Mouse (Mus musculus): ENCODE results near the gene Olfr1461. TPM values are rescaled to one million over a fixed set of nuclear protein-coding genes. Genes with fewer than 3 reads are reported as not detected.

The Olfr1461 gene
- polyA plus RNA-seq (2021): not detected

- no peak for TF ChIP-seq CTCF (IDR thresholded peaks at IDR 0.05)
- ChIA-PET POLR2A (no interaction called here), CTCF (no interaction called here)
- in situ Hi-C loops (cut with MboI; ENCODE audit: low pct_unique_long_range_greater_than_20kb): no loop called here
- ATAC-seq: no peak
- H3K27me3 ChIP-seq: no peaks in the 10 kb centered on the region
- DNase-seq (ENCODE audit: low read depth, low spot score): no peak
These were observed at the start of gene Olfr1461 for GRCm38 (mm10) chr19:13162700-13163099. Gene Olfr1461, plus strand, starts transcription at chr19:13163000.

- POLR2A ChIA-PET: no interaction called here
- no peak for TF ChIP-seq CTCF (IDR thresholded peaks at IDR 0.05)
- DNase-seq (ENCODE audit: low read depth, low spot score): no peak
- CTCF ChIA-PET: interaction anchor here (1.0 kb wide), 1 partner anchor 45 kb away, joined by 3 read pairs; no protein-coding TSS in a partner anchor
- in situ Hi-C loops (cut with MboI; ENCODE audit: low pct_unique_long_range_greater_than_20kb): no loop called here
- no peak for ATAC-seq
- no peaks in the 10 kb centered on the region for H3K27me3 ChIP-seq
These were observed 13.4 kb upstream of the Olfr1461 start, which contains the start of gene Olfr1459 for GRCm38 (mm10) chr19:13149449-13149848. Gene Olfr1459, minus strand, starts transcription at chr19:13149549.

DNA sequence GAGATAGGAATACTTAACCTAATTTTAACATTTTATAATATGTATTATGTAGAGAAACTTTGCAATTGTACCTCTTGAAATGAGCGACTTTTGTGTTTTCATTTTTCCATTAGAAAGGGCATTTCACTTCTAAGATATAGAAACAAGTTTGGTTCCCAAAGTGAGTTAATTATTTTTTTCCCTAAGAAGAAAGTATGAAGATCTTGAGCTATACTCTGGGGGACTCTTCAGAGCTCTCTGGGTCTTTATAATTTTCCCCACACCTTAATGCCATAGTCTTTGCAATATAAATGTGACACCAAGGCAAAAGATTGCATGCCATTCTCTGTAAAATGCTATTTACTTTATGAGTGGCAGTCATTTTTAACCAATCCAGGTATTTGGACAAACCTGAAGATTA is 22.6 kb downstream of the Olfr1461 start, which contains the start of gene Olfr1462:
TSS of gene Olfr1462 (plus strand) at position 301 of the 400 bp plus-strand sequence.
- no peaks in the 10 kb centered on the region for H3K27me3 ChIP-seq
- no peak for DNase-seq (ENCODE audit: low read depth, low spot score)
- in situ Hi-C loops (cut with MboI; ENCODE audit: low pct_unique_long_range_greater_than_20kb): no loop called here

More for the DNA sequence above, 22.6 kb downstream of the Olfr1461 start, which contains the start of gene Olfr1462:
- CTCF ChIA-PET: interaction anchor here (1.5 kb wide), 1 partner anchor 31 kb away, joined by 3 read pairs; no protein-coding TSS in a partner anchor
- no peak for ATAC-seq
- POLR2A ChIA-PET: no interaction called here
- no peak for TF ChIP-seq CTCF (IDR thresholded peaks at IDR 0.05)

Other genes starting within 250 kb of the Olfr1461 start
- gene Olfr1448, start 238.6 kb upstream of the Olfr1461 start, polyA plus RNA-seq (2021): not detected
- not detected for gene Olfr1449, start 232.2 kb upstream of the Olfr1461 start, polyA plus RNA-seq (2021)
- gene Olfr1450, start 212.7 kb upstream of the Olfr1461 start, polyA plus RNA-seq (2021): not detected
- gene Olfr1451, start 168.0 kb upstream of the Olfr1461 start, polyA plus RNA-seq (2021): not detected
- gene Olfr1453, start 134.7 kb upstream of the Olfr1461 start, polyA plus RNA-seq (2021): not detected
- not detected for gene Olfr1454, start 102.4 kb upstream of the Olfr1461 start, polyA plus RNA-seq (2021)
- not detected for gene Olfr1457, start 65.1 kb upstream of the Olfr1461 start, polyA plus RNA-seq (2021)
- not detected for gene Olfr1458, start 56.2 kb upstream of the Olfr1461 start, polyA plus RNA-seq (2021)
- gene Olfr1459, start 13.5 kb upstream of the Olfr1461 start, polyA plus RNA-seq (2021): 0.03 TPM
- not detected for gene Olfr1462, start 22.7 kb downstream of the Olfr1461 start, polyA plus RNA-seq (2021)
- gene Olfr1463, start 68.3 kb downstream of the Olfr1461 start, polyA plus RNA-seq (2021): not detected
- gene Olfr1465, start 152.5 kb downstream of the Olfr1461 start, polyA plus RNA-seq (2021): not detected
- not detected for gene Olfr1466, start 175.9 kb downstream of the Olfr1461 start, polyA plus RNA-seq (2021)
- not detected for gene Olfr1467, start 199.2 kb downstream of the Olfr1461 start, polyA plus RNA-seq (2021)
- not detected for gene Olfr1469, start 244.8 kb downstream of the Olfr1461 start, polyA plus RNA-seq (2021)